Mouse (Mus musculus) liver, adult 2 months (tissue): Measurements from ENCODE around the gene Brsk2. TPM values are rescaled to one million over a fixed set of nuclear protein-coding genes. Genes with fewer than 3 reads are reported as not detected.

Experiments
- DNase-seq: peaks from one replicate; pipeline ENCODE4 v3.0.0-alpha.2; 2011; ENCODE audit warnings: low read depth, low spot score; ENCODE audit errors: extremely low read depth
- H3K27ac ChIP-seq: fragments of 200-500 bp; replicated peaks from 2 replicates; pipeline ENCODE4 v1.5.1; 2012; ENCODE audit warnings: low read depth, mild to moderate bottlenecking, control low read depth, inconsistent platforms, low read length; ENCODE audit not compliant: insufficient read depth
- H3K27me3 ChIP-seq: fragments of 200-500 bp; 2 replicates; pipeline ENCODE4 v1.6.1; 2012; ENCODE audit warnings: mild to moderate bottlenecking, moderate library complexity, low read length, inconsistent platforms; ENCODE audit not compliant: control insufficient read depth, insufficient read depth
- H3K36me3 ChIP-seq: fragments of 200-500 bp; 2 replicates; pipeline ENCODE4 v1.6.1; 2012; ENCODE audit warnings: low read length, inconsistent platforms; ENCODE audit not compliant: control insufficient read depth, insufficient read depth
- H3K4me1 ChIP-seq: fragments of 200-500 bp; 2 replicates; pipeline ENCODE4 v1.6.1; 2011; ENCODE audit warnings: low read length; ENCODE audit not compliant: control insufficient read depth, insufficient read depth
- H3K4me3 ChIP-seq: fragments of 200-500 bp; 2 replicates; pipeline ENCODE4 v1.5.1; 2011; ENCODE audit warnings: low read depth, mild to moderate bottlenecking, control low read depth, low read length, moderate library complexity; ENCODE audit not compliant: insufficient read depth
- H3K79me2 ChIP-seq: fragments of 200-500 bp; 2 replicates; pipeline ENCODE4 v1.6.1; 2012; ENCODE audit warnings: inconsistent platforms, mild to moderate bottlenecking, low read length, moderate library complexity; ENCODE audit not compliant: control insufficient read depth, insufficient read depth
- H3K9ac ChIP-seq: fragments of 200-500 bp; 2 replicates; pipeline ENCODE4 v1.6.1; 2012; ENCODE audit warnings: low read depth, mild to moderate bottlenecking, control low read depth, inconsistent platforms, low read length
- CTCF ChIP-seq: fragments of 200-500 bp; IDR thresholded peaks from 2 replicates; pipeline ENCODE4 v1.5.1; 2011; ENCODE audit warnings: low read depth, low read length, control low read depth
- POLR2A ChIP-seq: fragments of 200-500 bp; IDR thresholded peaks from 2 replicates; pipeline ENCODE4 v1.6.1; 2011; ENCODE audit warnings: low read length, control low read depth; ENCODE audit not compliant: insufficient read depth; ENCODE audit errors: extremely low read depth
- WGBS: fragments of 180-500 bp; shearing (Covaris S2); methylation state at CpG from one replicate; pipeline ENCODE4 v1.1.7; 2018; 5-methylcytosine and 5-hydroxymethylcytosine counted together
- polyA plus RNA-seq: library from polyadenylated mRNA; depleted of rRNA; stranded (reverse); fragments of >200 nt; gene quantifications from 2 replicates; pipeline ENCODE4 v1.2.3, GENCODE M21; 2012
- total RNA-seq: library from RNA; depleted of rRNA; stranded (reverse); fragments of >200 nt; gene quantifications from 2 replicates; pipeline ENCODE4 v1.2.3, GENCODE M21; 2014

Brsk2 gene
- total and polyA plus RNA-seq, 2 experiments, result 0.09 TPM; not detected in 1

GRCm38 (mm10) chr7:141950104-141951013 is 808 bp downstream of the Brsk2 start:
- WGBS, result 5% methylated on average over 67 of the region's 84 CpGs
- H3K27me3 ChIP-seq, result peaks cover 30% of the 10 kb centered on the region
- no peak for TF ChIP-seq POLR2A
- no peak for TF ChIP-seq CTCF
- H3K4me1 ChIP-seq, result no peaks in the 10 kb centered on the region
- DNase-seq, result no peak
- H3K4me3 ChIP-seq, result no peak overlapping the region; the same call in 1 of the 2 replicates
- H3K9ac ChIP-seq, result no peak overlapping the region
- no peaks in the 10 kb centered on the region for H3K36me3 ChIP-seq
- no peak overlapping the region for H3K27ac ChIP-seq
- H3K79me2 ChIP-seq, result no peaks in the 10 kb centered on the region

- H3K4me1 ChIP-seq, result no peaks in the 10 kb centered on the region
- no peak overlapping the region for H3K27ac ChIP-seq
- H3K27me3 ChIP-seq, result peaks cover 30% of the 10 kb centered on the region
- DNase-seq, result no peak
- H3K4me3 ChIP-seq, result no peak overlapping the region
- no peak for TF ChIP-seq POLR2A
- TF ChIP-seq CTCF, result no peak
- H3K79me2 ChIP-seq, result no peaks in the 10 kb centered on the region
- no peaks in the 10 kb centered on the region for H3K36me3 ChIP-seq
- no peak overlapping the region for H3K9ac ChIP-seq
- 91% methylated on average over 4 of the region's 4 CpGs for WGBS
These were observed 2.3 kb downstream of the Brsk2 start for GRCm38 (mm10) chr7:141951821-141952220.

DNA sequence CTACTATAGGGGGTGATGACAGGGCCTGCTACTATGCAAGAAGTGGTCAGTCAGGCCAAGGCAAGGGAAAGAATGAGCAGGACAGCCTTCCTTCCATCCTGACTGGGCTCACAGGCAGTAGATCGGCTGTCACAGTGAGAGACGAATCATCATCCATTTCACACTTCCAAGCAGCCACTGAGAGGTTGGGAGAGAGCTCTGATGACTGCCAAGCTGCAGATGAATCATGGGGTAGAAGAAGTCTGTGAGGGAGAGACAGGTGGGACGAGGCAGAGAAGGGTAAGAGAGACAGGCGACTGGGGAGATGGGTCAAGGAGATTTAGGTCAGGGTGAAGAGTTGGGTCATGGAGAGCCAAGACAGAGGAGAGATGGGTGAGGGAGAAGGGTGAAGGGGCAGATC is 3.4 kb downstream of the Brsk2 start:
- no peak overlapping the region for H3K27ac ChIP-seq
- no peak overlapping the region for H3K4me3 ChIP-seq
- TF ChIP-seq POLR2A (no peak), CTCF (no peak)
- H3K4me1 ChIP-seq, result no peaks in the 10 kb centered on the region
- H3K9ac ChIP-seq, result no peak overlapping the region
- DNase-seq, result no peak
- peaks cover 28% of the 10 kb centered on the region for H3K27me3 ChIP-seq
- H3K36me3 ChIP-seq, result no peaks in the 10 kb centered on the region
- no peaks in the 10 kb centered on the region for H3K79me2 ChIP-seq
- 69% methylated on average over 4 of the region's 4 CpGs for whole genome bisulfite sequencing

GRCm38 (mm10) chr7:141953616-141954015 is 4.1 kb downstream of the Brsk2 start:
- peaks cover 26% of the 10 kb centered on the region for H3K27me3 ChIP-seq
- WGBS, result 76% methylated on average over 6 of the region's 6 CpGs
- DNase-seq, result no peak
- H3K27ac ChIP-seq, result no peak overlapping the region
- no peaks in the 10 kb centered on the region for H3K36me3 ChIP-seq
- H3K4me3 ChIP-seq, result no peak overlapping the region
- no peak for TF ChIP-seq CTCF
- TF ChIP-seq POLR2A, result no peak
- H3K79me2 ChIP-seq, result no peaks in the 10 kb centered on the region
- H3K9ac ChIP-seq, result no peak overlapping the region
- no peaks in the 10 kb centered on the region for H3K4me1 ChIP-seq

GRCm38 (mm10) chr7:141955565-141956173 is 6.1 kb downstream of the Brsk2 start:
- Histone ChIP-seq H3K79me2 (no peaks in the 10 kb centered on the region), H3K27ac (no peak overlapping the region), H3K4me3 (no peak overlapping the region), H3K36me3 (no peaks in the 10 kb centered on the region), H3K27me3 (peaks cover 15% of the 10 kb centered on the region), H3K4me1 (no peaks in the 10 kb centered on the region), H3K9ac (no peak overlapping the region)
- DNase-seq, result no peak
- TF ChIP-seq CTCF (no peak), POLR2A (no peak)
- 63% methylated on average over 5 of the region's 5 CpGs for WGBS

- no peaks in the 10 kb centered on the region for H3K36me3 ChIP-seq
- no peaks in the 10 kb centered on the region for H3K4me1 ChIP-seq
- TF ChIP-seq POLR2A (no peak), CTCF (no peak)
- H3K9ac ChIP-seq, result no peak overlapping the region
- 73% methylated on average over 8 of the region's 8 CpGs for WGBS
- no peak overlapping the region for H3K27ac ChIP-seq
- H3K4me3 ChIP-seq, result no peak overlapping the region
- DNase-seq, result no peak
- H3K27me3 ChIP-seq, result peaks cover 11% of the 10 kb centered on the region; the same call in 1 of the 2 replicates
- no peaks in the 10 kb centered on the region for H3K79me2 ChIP-seq
These were observed 6.6 kb downstream of the Brsk2 start for GRCm38 (mm10) chr7:141956174-141956566.
